Mouse (Mus musculus) lung, postnatal 0 days (tissue): ENCODE measurements around the gene Gm20388.

Experiments used
- CTCF ChIP-seq: IDR thresholded peaks from 2 replicates; pipeline ENCODE4 v1.5.1; 2016; ENCODE audit warnings: antibody characterized with exemption, mild to moderate bottlenecking
- EP300 ChIP-seq: IDR thresholded peaks from 2 replicates; pipeline ENCODE4 v1.6.1; 2016; ENCODE audit warnings: antibody characterized with exemption, mild to moderate bottlenecking, control low read depth

- no peak for TF ChIP-seq CTCF
- TF ChIP-seq EP300: no peak
Observed at GRCm38 (mm10) chr8:120948620-120949491, 1038.2 kb downstream of the Gm20388 start.
